Mouse (Mus musculus) liver, postnatal 0 days (tissue): ENCODE measurements at regions not wholly inside any gene's neighbourhood (a gene's known extent, or its start where the extent isn't known, plus 50 kb on each side); places are given as distances from the start of the nearest gene placed in this dataset.

Experiments
- ATAC-seq: fragments of 200-750 bp; cut with Nextera tagmentation; 2 replicates; pipeline ENCODE4 v1.8.0; 2017; ENCODE audit warnings: mild to moderate bottlenecking, moderate library complexity
- DNase-seq: peaks from one replicate; pipeline ENCODE4 v3.0.0-alpha.2; 2016
- H3K27ac ChIP-seq: fragments of 300-500 bp; sonication (generic); 2 replicates; pipeline ENCODE4 v1.5.1; 2014; ENCODE audit warnings: antibody characterized with exemption, moderate library complexity, mild to moderate bottlenecking, low read depth
- H3K27me3 ChIP-seq: fragments of 300-500 bp; sonication (generic); 2 replicates; pipeline ENCODE4 v1.6.1; 2014; ENCODE audit warnings: low read length, control low read depth, mixed read lengths; ENCODE audit not compliant: insufficient read depth
- H3K36me3 ChIP-seq: fragments of 300-500 bp; sonication (generic); replicated peaks from 2 replicates; pipeline ENCODE4 v1.6.1; 2014; ENCODE audit warnings: mild to moderate bottlenecking, control low read depth, low read length, moderate library complexity, mixed read lengths; ENCODE audit not compliant: insufficient read depth
- H3K4me1 ChIP-seq: fragments of 300-500 bp; sonication (generic); 2 replicates; pipeline ENCODE4 v1.6.1; 2014; ENCODE audit warnings: antibody characterized with exemption, mild to moderate bottlenecking, control low read depth; ENCODE audit not compliant: insufficient read depth
- H3K4me2 ChIP-seq: fragments of 300-500 bp; sonication (generic); 2 replicates; pipeline ENCODE4 v1.6.1; 2014; ENCODE audit warnings: low read depth, mild to moderate bottlenecking, low read length, moderate library complexity, mixed read lengths
- H3K4me3 ChIP-seq: fragments of 300-500 bp; sonication (generic); 2 replicates; pipeline ENCODE4 v1.5.1; 2014; ENCODE audit warnings: low read depth, low read length
- H3K9ac ChIP-seq: fragments of 300-500 bp; sonication (generic); replicated peaks from 2 replicates; pipeline ENCODE4 v1.6.1; 2014; ENCODE audit warnings: mild to moderate bottlenecking, moderate library complexity
- H3K9me3 ChIP-seq: fragments of 300-500 bp; sonication (generic); 2 replicates; pipeline ENCODE4 v1.6.1; 2016; ENCODE audit warnings: mild to moderate bottlenecking, control low read depth, low read length, mixed read lengths
- CTCF ChIP-seq: sonication (generic); IDR thresholded peaks from 2 replicates; pipeline ENCODE4 v1.5.1; 2016; ENCODE audit warnings: antibody characterized with exemption, low read depth
- EP300 ChIP-seq: IDR thresholded peaks from 2 replicates; pipeline ENCODE4 v1.6.1; 2016; ENCODE audit warnings: antibody characterized with exemption, low read depth, mild to moderate bottlenecking
- WGBS: fragments of 180-500 bp; shearing (Covaris S2); extraction: QIAGEN DNeasy Blood & Tissue Kit; methylation state at CpG from one replicate; pipeline ENCODE4 v1.1.7; 2014; ENCODE audit not compliant: insufficient replicate concordance; 5-methylcytosine and 5-hydroxymethylcytosine counted together

- ATAC-seq: no peak
- Histone ChIP-seq H3K4me3 (no peak overlapping the region), H3K27ac (no peak overlapping the region), H3K36me3 (no peaks in the 10 kb centered on the region), H3K9ac (no peak overlapping the region), H3K4me1 (no peaks in the 10 kb centered on the region), H3K9me3 (no peaks in the 10 kb centered on the region), H3K4me2 (no peak overlapping the region), H3K27me3 (no peaks in the 10 kb centered on the region)
- DNase-seq: no peak
- TF ChIP-seq EP300: no peak
- TF ChIP-seq CTCF: no peak
- WGBS: 51% methylated on average over 2 of the region's 2 CpGs
Observed at GRCm38 (mm10) chr3:81760914-81761313, 171.5 kb upstream of the Ctso start.

- H3K27ac ChIP-seq: no peak overlapping the region
- DNase-seq (no peak), ATAC-seq (no peak)
- no peaks in the 10 kb centered on the region for H3K27me3 ChIP-seq
- H3K4me3 ChIP-seq: no peak overlapping the region
- no peaks in the 10 kb centered on the region for H3K9me3 ChIP-seq
- H3K36me3 ChIP-seq: no peaks in the 10 kb centered on the region
- H3K4me1 ChIP-seq: no peaks in the 10 kb centered on the region
- WGBS: 40% methylated on average over 3 of the region's 3 CpGs
- H3K9ac ChIP-seq: no peak overlapping the region
- TF ChIP-seq CTCF: no peak
- no peak for TF ChIP-seq EP300
- H3K4me2 ChIP-seq: no peak overlapping the region
Observed at GRCm38 (mm10) chr3:81771812-81772211, 160.6 kb upstream of the Ctso start.

GRCm38 (mm10) chr3:81773012-81773411 is 159.4 kb upstream of the Ctso start:
- no peaks in the 10 kb centered on the region for H3K9me3 ChIP-seq
- no peak overlapping the region for H3K9ac ChIP-seq
- no peaks in the 10 kb centered on the region for H3K4me1 ChIP-seq
- TF ChIP-seq EP300 (no peak), CTCF (no peak)
- no peak overlapping the region for H3K4me2 ChIP-seq
- no peak for DNase-seq
- no peak overlapping the region for H3K4me3 ChIP-seq
- no peak for ATAC-seq
- no peak overlapping the region for H3K27ac ChIP-seq
- no peaks in the 10 kb centered on the region for H3K36me3 ChIP-seq
- no peaks in the 10 kb centered on the region for H3K27me3 ChIP-seq

GRCm38 (mm10) chr3:81782081-81782480 is 150.3 kb upstream of the Ctso start:
- WGBS: 79% methylated on average over 9 of the region's 9 CpGs
- Histone ChIP-seq H3K4me3 (no peak overlapping the region), H3K9me3 (no peaks in the 10 kb centered on the region), H3K4me2 (no peak overlapping the region), H3K27me3 (no peaks in the 10 kb centered on the region), H3K36me3 (no peaks in the 10 kb centered on the region), H3K9ac (no peak overlapping the region), H3K27ac (no peak overlapping the region), H3K4me1 (no peaks in the 10 kb centered on the region)
- ATAC-seq: no peak
- TF ChIP-seq CTCF: no peak
- no peak for TF ChIP-seq EP300
- no peak for DNase-seq

- Histone ChIP-seq H3K9me3 (no peaks in the 10 kb centered on the region), H3K9ac (no peak overlapping the region), H3K4me1 (no peaks in the 10 kb centered on the region), H3K4me3 (no peak overlapping the region), H3K36me3 (no peaks in the 10 kb centered on the region), H3K27me3 (no peaks in the 10 kb centered on the region), H3K27ac (no peak overlapping the region), H3K4me2 (peak overlapping the region; percentile 50)
- TF ChIP-seq EP300 (no peak), CTCF (peak; percentile 68)
- 9% methylated on average over 15 of the region's 15 CpGs for WGBS
- DNase-seq (no peak), ATAC-seq (no peak)
Observed at GRCm38 (mm10) chr3:81782921-81783541, 149.4 kb upstream of the Ctso start.

- no peak for ATAC-seq
- DNase-seq: no peak
- no peak for TF ChIP-seq EP300
- TF ChIP-seq CTCF: no peak
- no peaks in the 10 kb centered on the region for H3K27me3 ChIP-seq
- no peaks in the 10 kb centered on the region for H3K36me3 ChIP-seq
- no peak overlapping the region for H3K27ac ChIP-seq
- WGBS: 61% methylated on average over 2 of the region's 2 CpGs
- H3K9me3 ChIP-seq: no peaks in the 10 kb centered on the region
- H3K4me2 ChIP-seq: no peak overlapping the region
- no peak overlapping the region for H3K4me3 ChIP-seq
- no peaks in the 10 kb centered on the region for H3K4me1 ChIP-seq
- H3K9ac ChIP-seq: no peak overlapping the region
Observed at GRCm38 (mm10) chr3:81788915-81789314, 143.5 kb upstream of the Ctso start.

- no peaks in the 10 kb centered on the region for H3K4me1 ChIP-seq
- no peak overlapping the region for H3K27ac ChIP-seq
- H3K4me3 ChIP-seq: no peak overlapping the region
- H3K36me3 ChIP-seq: no peaks in the 10 kb centered on the region
- DNase-seq: no peak
- ATAC-seq: no peak
- no peaks in the 10 kb centered on the region for H3K9me3 ChIP-seq
- WGBS: 84% methylated on average over 6 of the region's 6 CpGs
- no peak overlapping the region for H3K9ac ChIP-seq
- TF ChIP-seq CTCF (no peak), EP300 (no peak)
- H3K27me3 ChIP-seq: no peaks in the 10 kb centered on the region
- H3K4me2 ChIP-seq: no peak overlapping the region
Observed at GRCm38 (mm10) chr3:81789664-81790063, 142.7 kb upstream of the Ctso start.
